Mouse (Mus musculus) lung, postnatal 36 days (tissue): ENCODE measurements around the gene Kcnn4.
"Not testable (repeated sequence)": the region's sequence is repeated elsewhere in the genome, so short reads cannot be mapped to it uniquely, and the experiment has no call there.

ENCODE experiments used
- DNase-seq: peaks from one replicate; pipeline ENCODE4 v3.0.0; 2022; ENCODE audit warnings: mixed read lengths

Gene Kcnn4

DNA sequence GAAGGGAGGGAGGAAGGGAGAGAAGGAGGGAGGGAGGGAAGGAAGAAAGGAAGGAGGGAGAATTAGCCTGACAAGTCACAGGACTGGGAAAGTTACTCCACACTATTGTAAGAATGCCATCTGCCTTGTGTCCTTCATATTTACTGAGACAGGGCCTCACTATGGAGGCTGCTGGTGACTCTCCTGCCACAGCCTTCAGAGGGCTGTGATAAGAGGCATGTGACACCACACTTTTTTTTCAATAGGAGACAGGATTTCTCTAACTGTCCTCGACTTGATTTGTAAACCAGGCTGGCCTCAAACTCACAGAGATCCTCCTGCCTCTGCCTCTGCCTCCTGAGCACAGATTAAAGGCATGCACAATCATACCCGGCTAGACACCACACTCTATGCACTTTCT is 21.6 kb downstream of the Kcnn4 start:
- DNase-seq = no peak

- DNase-seq = no peak
These were observed 24.0 kb downstream of the Kcnn4 start for GRCm38 (mm10) chr7:24394054-24394453.

GRCm38 (mm10) chr7:24394475-24395161 is 24.6 kb downstream of the Kcnn4 start:
- no peak for DNase-seq

GRCm38 (mm10) chr7:24396832-24397231 is 26.8 kb downstream of the Kcnn4 start:
- no peak for DNase-seq

DNA sequence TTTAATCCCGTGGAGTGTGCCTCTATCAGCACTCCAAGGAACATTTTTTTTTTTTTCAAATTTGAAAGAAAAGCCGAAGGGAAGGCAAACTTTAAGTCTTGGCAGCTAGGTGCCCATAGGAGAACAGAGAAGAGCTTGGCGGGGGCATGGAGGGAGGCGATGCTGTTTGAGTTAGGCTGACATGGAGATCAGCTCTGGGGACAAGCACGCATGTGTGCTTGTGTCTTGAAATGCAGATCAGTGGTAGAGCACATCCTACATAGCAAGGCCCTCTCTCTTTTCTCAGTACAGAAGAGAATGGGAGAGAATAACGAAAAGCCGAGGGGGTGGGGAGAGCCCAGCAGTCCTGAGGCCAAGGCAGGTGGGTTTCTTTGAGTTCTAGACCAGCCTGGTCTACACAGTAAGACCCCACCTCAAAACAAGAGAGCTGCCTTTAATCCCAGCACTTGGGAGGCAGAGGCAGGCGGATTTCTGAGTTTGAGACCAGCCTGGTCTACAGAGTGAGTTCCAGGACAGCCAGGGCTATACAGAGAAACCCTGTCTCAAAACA is 28.4 kb downstream of the Kcnn4 start:
- DNase-seq = no peak

DNA sequence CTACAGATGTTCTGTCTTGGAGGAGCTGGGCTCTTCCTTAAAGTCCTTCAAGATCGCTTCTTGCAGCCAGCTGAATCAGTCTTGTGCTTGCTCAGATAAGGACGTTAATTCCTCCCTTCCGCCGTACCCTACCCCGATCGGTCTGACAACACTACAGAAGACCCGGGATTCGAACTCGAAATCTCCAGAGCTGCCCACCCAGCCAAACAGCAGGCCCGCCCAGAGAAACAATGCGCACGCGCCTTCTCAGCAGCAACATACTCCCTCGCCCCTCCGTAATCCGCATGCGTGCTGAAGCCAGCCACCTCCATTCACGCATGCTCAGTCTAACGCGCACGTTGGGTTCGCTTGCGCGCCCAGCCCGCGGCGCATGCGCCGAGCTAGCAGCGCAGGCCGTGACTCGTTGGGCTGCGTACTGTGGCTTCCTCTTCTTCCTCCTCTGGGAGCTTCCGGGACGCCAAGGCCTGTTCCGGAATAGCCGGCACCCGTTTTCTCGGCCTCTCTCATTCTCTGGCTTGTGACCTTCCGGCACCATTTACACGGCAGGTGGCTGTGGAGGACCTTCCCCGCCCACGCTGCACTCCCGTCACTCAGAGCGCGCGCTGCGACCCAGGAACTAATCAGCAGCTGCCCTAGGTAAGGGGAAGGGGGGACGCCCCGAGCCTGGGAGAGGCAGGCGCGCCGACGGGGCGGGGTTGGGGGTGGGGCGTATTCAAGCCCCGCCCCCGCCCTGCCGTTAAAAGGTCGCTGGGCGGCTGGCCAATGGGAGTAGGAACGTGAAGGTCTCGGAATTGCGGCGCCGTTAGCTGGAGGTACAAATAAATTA is 29.4 kb downstream of the Kcnn4 start, which contains the start of gene Smg9:
Smg9 (plus strand) TSS at position 364 of the 826 bp plus-strand sequence.
- peak; percentile 98 for DNase-seq

DNA sequence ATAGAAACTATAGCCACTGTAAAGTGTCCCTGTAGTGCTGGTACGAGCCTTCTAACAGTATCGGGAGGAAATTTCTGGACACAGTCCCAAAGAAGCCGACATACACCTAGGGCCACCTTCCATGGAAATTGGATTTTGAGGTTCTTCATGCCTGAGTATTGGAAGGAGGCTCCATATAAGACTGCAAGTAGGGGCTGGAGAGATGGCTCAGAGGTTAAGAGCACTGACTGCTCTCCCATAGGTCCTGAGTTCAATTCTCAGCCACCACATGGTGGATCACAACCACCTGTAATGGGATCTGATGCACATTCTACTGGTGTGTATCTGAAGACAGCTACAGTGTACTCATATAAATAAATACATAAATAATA is 30.0 kb downstream of the Kcnn4 start:
- no peak for DNase-seq

DNA sequence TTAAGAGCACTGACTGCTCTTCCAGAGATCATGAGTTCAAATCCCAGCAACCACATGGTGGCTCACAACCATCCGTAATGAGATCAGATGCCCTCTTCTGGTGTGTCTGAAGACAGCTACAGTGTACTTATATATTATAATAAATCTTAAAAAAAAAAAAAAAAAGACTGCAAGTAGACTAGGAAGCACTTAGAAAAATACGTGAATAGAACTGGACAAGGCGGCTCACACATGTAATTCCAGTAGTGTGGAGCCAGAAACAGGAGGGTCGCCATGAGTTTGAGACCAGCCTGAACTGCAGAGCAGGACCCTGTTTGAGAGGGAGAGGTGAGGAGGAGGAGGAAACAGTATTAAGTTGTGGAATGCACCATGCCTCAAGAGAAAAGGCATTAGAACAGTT is 30.4 kb downstream of the Kcnn4 start:
- DNase-seq = not testable (repeated sequence)

DNA sequence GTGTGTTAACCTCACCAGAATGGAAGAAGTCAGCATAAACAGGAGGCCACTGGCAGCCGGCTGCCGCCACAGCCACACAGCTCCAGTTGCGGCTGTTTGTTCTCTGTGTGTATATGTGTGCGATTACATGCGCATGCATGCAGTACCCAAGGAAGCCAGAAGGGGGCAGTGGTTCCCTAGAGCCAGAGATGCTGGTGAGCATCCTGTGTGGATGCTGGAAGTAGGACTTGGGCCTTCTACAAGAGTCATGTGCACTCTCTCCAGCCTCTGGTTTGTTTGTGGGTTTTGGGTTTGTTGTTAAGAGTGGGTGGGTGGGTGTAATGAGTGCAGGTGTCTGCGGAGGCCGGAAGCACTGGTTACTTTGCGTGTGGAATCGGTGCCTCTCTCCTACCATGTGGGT is 32.8 kb downstream of the Kcnn4 start:
- no peak for DNase-seq

DNA sequence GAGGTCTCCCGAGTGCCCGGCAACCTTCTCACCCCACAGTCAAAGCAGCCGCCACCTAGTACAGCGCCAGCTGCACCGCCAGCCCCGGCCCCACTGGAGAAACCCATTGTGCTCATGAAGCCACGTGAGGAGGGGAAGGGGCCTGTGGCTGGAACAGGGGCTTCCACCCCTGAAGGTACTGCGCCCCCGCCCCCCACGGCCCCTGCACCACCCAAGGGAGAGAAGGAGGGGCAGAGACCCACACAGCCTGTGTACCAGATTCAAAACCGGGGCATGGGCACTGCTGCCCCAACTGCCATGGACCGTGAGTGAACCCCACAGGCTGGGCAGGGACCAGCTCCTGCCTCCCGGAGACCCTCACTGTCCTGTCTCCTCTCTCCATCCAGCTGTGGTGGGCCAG is 35.6 kb downstream of the Kcnn4 start:
- DNase-seq = no peak

DNA sequence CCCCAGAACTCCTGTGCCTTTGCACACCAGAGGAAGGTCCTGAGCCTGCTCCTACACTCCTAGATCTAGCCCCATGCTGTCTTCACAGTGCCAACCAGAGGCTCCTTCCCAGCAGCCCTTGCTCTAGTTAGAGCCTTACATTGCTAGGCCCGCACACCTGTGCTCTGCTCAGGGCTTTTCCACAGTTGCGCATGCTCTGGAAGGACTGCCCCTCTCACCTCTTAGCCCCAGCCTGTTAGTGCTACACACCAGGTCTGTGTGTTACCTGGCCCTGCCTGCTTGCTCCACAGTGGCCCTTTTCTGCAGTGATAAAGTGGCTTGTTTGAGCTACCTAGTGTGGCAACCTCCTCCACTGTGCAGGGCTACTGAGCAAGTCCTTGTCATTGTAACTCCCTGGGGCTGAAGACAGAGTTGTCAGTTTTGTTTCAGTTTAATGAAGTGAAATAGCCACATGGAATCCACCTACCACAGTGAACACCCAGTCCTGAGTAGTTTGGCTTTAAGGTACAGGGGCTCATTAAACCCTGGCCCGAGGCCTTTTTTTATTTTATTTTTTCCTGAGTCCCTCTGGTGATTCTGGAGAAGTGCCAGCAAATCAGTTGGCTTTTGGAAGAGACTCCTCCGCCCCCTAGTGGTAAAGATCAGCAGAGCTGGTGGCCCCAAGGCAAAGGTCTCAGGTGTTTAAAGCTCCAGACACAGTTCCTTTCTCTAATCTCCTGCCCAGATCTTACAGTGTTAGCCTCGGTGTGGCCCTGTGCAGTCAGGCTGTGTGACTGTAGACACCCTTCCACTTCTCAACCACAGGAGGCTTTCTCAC is 36.7 kb downstream of the Kcnn4 start:
- DNase-seq = peak; percentile 86

DNA sequence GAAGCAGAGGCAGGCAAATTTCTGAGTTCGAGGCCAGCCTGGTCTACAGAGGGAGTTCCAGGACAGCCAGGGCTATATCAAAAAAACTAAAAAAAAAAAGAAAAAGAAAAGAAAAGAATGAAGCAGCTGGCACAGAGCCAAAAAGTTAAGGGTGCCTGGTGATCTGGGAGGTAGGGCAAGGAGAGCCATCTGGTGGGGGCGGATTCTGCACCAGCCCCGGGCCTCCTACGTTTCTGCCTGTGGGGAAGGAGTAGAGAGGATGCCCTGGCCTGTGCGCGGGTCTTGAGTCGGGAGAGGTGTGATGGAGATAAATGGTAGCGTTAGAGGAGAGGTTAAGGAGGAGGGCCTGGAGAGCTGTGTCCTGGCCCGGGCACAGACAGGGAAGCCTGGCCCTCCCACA is 38.1 kb downstream of the Kcnn4 start:
- no peak for DNase-seq

- DNase-seq = no peak
These were observed 40.1 kb downstream of the Kcnn4 start for GRCm38 (mm10) chr7:24410123-24410522.

DNA sequence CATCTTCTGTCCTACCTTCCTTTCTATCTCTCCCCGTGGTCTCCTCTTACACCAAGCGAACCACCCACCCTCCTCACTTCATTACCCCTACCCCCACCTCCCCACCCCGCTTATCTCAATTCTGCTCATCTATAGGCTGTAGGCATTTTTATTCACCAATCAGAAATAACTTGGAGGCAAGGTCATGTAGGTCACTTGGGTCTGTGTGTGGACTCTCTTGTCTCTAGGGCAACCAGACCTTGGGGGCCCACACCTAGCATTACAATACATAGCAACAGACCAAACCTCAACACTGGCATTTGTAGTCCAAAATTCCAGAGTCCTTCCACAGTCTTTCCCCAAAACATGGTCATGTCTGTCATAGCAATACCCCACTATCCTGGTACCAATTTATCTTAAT is 40.8 kb downstream of the Kcnn4 start:
- no peak for DNase-seq

- peak; percentile 30 for DNase-seq
These were observed 43.6 kb downstream of the Kcnn4 start for GRCm38 (mm10) chr7:24413630-24414029.

GRCm38 (mm10) chr7:24415261-24415660 is 45.2 kb downstream of the Kcnn4 start:
- DNase-seq = no peak

DNA sequence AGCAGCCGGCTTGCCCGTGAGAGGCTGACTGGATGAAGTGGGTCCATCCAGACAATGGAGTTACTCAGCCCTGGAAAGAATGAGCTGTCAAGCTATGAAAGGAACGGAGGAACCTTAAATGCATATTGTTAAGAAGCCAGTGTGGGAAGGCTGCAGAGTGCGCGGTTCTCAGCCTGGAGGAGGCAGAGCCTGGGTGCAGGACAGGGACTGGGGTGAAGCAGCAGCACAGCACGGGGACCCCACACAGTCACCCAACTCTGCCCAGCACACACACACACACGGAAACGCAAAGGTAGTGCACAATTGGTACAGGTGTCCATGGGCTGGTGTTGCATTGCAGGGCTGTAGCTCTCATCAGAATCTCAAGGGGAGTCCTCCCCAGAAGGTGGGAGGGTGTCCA is 49.5 kb downstream of the Kcnn4 start:
- no peak for DNase-seq

- no peak for DNase-seq
These were observed 51.6 kb downstream of the Kcnn4 start for GRCm38 (mm10) chr7:24421648-24422047.

DNA sequence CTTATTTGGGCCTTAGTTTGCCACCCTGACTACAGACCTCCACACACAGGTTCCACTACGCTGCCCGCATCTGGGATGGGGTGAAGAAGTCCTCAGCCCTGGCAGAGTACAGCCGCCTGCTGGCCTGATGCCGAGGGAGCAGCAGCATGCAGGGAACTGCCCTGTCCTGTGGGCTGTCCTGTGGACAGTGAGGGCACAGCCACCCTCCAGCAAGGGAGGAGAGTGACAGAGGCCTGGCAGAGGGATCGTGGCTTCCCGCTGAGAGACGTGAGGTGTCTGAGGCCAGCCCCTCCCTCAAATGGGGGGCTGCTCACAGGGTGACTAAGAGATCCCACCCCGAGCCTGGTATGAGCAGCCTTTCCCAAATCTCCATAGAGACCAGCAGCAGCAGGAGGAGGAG is 52.2 kb downstream of the Kcnn4 start:
- no peak for DNase-seq

GRCm38 (mm10) chr7:24423107-24423763 is 53.2 kb downstream of the Kcnn4 start:
- DNase-seq = no peak

DNA sequence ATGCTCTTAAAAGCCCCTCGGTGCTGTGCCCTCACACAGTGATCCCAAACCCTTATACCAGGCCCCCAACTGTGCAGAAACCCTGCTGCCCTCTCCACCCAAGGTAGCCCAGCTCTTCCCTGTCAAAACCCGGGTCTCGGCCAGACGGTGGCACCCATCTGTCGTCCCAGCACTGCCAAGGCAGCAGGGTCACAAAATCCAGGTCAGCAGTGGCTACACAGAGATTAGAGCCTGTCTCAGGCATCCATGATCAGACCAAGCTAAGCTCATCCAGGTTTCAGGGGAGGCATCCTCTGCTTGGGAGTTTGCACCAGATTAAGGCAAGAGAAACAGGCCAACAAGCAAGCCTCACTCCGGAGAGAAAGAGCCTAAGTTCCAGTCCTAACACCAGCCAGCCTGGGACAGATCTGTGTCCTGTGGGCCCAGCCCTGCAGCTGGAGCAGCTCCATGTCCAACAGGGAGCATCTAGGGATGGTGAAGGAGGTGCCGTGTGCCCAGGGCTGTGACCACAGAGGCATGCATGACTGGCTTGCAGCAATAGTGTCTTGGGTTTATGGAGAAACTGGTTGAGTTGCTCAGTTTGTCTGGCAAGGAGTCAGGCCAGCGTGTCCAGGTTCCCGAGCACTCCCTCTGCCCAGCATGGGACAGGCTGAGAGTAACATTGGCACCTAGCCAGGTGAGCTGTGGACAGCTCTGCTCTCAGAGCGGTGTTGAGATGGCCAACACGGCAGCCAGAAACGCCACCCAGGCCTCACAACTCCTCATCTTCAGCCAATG is 54.1 kb downstream of the Kcnn4 start:
- DNase-seq = peak; percentile 13

- DNase-seq = no peak
These were observed 55.9 kb downstream of the Kcnn4 start for GRCm38 (mm10) chr7:24425919-24426318.
